Mouse (Mus musculus): Measurements from ENCODE around the gene Atf6b.

Gene Atf6b

GRCm38 (mm10) chr17:34627093-34627942 is 19.6 kb upstream of the Atf6b start:
- DNase-seq, result peak; percentile 94 to 95

DNA sequence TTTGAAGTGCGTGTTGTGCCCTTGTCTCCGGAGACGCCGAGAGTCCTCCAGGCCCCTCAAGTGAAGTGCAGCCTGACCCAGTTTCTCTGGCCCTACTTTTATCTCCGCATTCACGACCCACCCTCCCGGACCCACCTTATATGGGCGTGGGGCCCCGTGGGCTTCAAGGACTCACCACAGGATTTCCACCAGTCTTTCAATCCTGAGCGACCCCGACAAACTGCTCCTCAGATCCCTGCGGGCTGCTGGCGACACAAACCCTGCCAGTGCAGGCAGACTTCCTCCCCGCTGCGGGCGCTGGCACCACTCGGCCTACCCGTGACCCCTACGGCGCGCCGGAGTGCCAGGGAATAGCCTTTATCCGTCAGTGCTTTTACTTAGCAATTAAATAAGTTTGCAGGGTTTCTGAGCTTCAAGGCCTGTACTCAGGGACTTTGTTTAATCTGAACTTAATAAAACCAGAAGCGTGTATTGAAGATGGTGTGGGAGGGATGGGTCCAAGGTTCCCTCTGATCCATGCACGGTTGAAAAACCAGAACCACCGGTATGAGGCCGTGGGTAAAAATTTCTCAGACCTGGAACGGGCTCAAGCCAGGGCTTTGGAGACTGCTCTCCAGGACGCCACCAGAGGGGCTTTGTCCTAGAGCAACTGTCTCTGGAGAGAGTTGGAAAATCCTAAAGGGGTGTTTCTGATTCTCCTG is 18.9 kb upstream of the Atf6b start, which contains the start of gene Ppt2:
Ppt2 (minus strand) TSS at position 568 of the 701 bp plus-strand sequence.
- DNase-seq, result peak; percentile 73 to 78

DNA sequence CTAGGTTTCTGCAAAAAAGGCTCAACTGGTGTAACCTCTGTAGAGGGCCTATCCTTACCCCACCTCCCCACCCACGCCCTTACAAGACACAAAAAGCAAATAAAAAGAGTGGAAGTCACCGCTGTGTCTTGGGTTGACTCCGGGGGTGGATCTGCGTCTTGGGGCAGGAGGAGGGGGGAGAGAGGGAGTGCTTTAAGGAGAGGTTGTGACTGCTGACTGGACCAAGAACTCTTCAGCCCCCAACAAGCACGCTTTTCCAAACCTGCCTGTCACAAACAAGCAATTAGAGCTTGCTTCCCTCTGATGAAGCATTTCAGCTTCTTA is 18.3 kb upstream of the Atf6b start:
- no peak for DNase-seq

- no peak for DNase-seq
Measured at GRCm38 (mm10) chr17:34629221-34629751, 17.7 kb upstream of the Atf6b start, which contains the start of gene Prrt1. TSS of gene Prrt1 (plus strand) at chr17:34629533.

GRCm38 (mm10) chr17:34629796-34630603 is 16.9 kb upstream of the Atf6b start:
- no peak for DNase-seq

- DNase-seq, result no peak
Measured at GRCm38 (mm10) chr17:34630761-34631301, 16.1 kb upstream of the Atf6b start.

DNA sequence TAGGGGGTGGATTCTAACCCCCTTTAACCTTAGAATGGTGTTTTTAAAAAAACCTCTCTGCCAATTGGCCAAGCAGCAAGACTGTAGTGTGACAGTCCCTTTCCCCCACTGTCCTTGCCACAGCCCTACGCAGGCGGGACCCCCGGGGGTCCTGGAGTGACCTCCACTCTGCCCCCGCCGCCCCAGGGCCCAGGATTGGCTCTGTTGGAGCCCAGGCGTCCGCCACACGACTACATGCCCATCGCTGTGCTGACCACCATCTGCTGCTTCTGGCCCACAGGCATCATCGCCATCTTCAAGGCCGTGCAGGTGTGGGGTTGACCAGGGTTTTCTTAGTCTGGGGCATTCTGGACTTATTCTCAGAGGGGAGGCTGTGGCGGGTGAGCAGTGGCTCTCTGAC is 15.3 kb upstream of the Atf6b start:
- DNase-seq, result no peak

DNA sequence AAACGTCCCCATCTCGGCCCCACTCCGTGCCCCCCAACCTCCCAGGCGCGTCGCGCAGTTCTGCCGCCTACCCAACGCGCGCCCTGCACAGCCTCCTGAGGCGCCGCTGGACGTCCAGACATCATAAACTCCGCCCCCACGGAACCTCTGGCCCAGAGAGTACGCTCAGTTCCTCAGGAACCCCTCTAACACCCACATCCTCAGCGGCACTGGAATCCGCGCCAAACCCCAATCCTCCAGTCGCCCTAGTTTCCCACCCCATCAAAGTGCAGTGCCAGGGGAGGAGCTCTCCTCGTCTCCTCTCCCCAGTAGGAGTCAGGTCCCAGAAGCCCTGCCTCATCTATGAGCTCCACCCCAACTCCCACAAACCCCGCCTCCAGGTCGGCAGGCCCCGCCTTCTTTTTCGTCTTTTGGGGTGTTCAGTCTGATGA is 14.7 kb upstream of the Atf6b start:
- DNase-seq, result peak; percentile 88 to 90

- no peak for DNase-seq
Measured at GRCm38 (mm10) chr17:34635671-34636070, 11.3 kb upstream of the Atf6b start.

DNA sequence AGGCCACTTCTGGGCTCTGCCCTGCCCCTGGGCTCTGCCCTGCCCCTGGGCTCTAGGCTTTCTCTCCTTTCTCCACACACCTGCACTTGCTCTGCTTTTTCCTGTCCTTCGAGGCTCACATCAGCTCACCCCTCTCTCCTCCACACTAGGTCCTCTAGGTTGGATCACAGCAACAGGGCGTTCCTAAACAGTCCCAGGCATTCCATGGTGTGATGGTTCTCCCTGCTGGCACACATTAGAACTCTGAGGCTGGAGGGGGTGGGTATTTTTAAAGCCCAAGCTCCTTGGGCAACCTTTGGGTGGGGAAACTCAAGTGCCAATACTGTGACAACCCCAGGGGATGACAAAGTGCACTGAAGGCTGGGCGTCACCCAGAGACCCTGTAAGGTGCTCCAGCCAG is 9.5 kb upstream of the Atf6b start:
- no peak for DNase-seq

DNA sequence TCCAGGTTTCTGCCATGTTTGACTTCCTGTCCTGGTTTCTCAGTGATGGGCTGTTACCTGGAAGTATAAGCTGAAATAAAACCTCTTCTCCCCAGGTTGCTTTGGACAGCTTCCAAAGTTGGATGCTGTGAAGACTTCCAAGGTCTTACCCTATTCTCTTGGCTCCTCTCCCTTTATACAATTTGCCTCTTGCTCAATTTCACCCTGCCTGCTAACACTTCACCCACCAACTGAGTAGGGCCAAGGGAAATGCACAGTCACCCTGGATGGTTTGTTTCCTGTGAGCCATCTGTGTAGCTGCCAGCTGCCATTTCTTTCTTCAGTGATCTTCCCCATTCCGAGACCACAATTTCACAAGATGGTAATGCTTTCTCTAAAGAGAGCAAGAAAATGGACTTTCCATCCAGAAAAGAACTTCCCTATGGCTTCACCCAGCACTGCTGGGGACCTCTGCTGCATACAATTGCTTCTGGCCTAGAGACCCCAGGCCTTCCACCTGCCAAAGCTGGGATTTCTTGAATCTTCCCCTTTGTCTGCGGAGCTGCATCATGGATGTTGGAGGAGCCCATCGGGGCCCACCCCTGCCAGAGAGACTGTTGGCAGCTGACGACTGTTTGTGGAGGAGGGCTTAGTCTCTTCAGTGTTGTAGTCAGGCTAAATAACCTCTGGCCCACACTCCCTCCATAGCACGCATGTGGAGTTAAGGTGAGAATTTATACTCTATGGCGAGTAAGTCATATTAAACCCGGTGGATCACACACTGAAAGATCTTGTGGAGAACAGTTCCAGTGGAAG is 7.3 kb upstream of the Atf6b start:
- no peak for DNase-seq

DNA sequence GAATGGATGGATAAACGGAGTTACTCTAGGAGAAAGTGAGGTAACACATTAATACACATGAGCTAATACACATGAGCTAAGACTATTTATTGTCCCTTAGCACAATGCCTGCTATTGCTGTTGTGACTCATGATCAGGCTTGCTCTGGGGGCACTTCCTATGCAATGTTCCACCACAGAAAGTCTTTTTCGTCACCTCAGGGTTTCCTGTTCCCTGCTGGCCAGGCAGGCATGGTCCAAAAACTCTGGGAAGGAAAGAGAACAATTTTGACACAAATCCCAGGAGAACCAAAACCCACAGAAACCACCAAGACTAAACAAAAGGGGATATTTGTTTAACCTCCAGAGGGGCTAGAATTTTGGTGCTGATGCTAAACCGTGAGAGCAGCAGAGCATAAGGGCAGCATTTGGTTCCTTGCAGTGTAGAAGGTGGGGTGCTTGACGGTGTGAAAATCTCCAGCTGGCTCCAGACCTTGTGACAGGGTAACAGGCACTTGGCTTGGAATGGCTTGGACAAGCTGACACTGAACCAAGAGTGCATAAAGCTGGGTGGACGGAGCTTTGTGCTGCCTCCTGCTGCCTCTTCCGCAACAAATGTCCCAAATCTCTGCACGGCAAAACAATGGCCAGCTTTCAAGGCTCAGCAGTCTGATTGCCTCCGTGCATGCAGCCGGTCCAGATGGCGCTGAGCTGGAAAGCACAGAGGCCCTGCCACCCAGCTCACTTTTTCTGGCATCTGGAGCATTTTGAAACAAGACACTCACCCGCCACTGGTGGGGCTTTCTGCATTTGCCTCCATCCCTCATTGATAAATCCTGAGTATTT is 6.0 kb upstream of the Atf6b start:
- peak; percentile 53 to 54 for DNase-seq

DNA sequence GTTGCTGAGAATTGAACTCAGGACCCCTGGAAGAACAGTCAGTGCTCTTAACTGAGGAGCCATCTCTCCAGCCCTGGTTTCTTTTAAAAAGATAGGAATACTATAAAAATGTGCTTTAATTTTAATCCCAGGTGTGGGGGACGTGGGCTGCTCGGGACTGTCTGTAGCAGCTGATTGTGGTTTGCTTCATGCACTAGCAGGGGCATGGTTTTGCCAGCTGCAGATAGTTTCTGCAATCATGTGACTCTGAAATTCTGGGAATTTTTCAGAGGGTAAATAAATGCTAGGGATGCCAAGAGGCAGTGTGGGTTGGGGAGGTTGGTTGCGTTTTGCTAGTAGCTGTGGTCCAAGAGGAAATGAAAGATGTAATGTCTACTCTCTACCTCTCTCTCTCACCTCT is 5.0 kb upstream of the Atf6b start:
- DNase-seq, result no peak

DNA sequence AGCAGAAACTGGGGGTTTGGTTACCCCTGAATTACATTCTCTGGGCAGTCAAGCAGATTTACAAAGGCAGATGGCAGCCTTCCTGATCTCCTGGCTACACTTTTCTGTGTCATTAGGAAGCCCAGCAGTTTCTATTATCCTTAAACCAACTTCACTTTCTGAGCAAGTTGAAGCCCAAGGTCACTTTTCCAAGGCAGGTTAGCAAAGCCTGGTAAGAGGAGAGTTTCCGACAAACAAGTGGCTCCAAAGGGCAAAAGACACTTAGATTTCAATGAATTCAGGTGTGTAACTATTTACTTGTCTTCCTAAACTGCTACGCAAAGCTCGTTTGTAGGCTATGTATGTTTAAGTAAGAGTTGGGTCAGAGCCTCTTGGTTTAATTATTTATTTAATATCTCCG is 3.6 kb upstream of the Atf6b start:
- DNase-seq, result no peak

GRCm38 (mm10) chr17:34643944-34644343 is 3.0 kb upstream of the Atf6b start:
- DNase-seq, result no peak

DNA sequence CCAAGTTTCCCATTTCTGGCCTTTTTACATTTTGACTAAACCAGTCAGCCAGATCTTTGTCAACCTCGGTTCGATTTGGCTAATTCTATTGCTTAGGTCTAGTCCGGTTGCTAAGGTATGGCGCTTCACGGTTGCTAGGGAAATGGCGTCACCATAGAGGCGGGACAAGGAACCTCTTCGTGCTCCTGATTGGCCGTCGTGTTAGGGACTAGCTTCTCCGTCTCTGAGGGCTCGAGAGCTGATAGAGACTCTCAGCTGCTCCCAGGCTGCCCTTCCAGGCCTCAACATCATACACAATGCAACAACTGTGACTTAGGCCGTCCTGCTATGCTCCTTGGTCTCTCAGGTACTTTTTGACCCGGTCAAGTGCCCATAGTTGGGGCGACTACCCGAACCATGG is 2.3 kb upstream of the Atf6b start, which contains the start of gene Fkbpl:
Fkbpl (plus strand) TSS at position 157 of the 400 bp plus-strand sequence.
- DNase-seq, result peak; percentile 97 to 98

DNA sequence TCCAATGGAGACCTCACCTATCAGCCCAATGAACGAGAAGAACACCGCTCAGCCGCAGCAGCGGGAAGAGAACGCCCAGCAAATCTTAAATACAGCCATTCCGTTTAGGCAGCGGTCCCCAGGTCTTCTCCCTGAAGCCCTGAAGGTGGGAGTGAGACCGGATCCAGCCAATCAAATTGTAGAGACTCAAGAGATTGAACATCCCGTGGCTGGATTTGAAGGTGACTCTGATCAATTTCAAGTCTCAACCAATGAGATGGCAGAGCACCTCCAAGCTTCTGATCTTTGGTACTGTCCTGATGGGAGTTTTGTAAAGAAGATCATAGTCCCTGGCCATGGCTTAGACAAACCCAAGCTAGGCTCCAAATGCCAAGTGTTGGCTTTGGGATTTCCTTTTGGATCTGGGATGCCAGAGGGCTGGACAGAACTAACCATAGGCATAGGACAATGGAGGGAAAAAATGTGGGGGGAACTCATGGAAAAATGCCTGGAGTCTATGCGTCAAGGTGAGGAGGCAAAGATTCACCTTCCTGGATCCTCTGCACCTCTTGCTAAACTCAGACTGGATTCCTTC is 1.6 kb upstream of the Atf6b start:
- no peak for DNase-seq

- no peak for DNase-seq
Measured at GRCm38 (mm10) chr17:34645831-34646511, 975 bp upstream of the Atf6b start.

DNA sequence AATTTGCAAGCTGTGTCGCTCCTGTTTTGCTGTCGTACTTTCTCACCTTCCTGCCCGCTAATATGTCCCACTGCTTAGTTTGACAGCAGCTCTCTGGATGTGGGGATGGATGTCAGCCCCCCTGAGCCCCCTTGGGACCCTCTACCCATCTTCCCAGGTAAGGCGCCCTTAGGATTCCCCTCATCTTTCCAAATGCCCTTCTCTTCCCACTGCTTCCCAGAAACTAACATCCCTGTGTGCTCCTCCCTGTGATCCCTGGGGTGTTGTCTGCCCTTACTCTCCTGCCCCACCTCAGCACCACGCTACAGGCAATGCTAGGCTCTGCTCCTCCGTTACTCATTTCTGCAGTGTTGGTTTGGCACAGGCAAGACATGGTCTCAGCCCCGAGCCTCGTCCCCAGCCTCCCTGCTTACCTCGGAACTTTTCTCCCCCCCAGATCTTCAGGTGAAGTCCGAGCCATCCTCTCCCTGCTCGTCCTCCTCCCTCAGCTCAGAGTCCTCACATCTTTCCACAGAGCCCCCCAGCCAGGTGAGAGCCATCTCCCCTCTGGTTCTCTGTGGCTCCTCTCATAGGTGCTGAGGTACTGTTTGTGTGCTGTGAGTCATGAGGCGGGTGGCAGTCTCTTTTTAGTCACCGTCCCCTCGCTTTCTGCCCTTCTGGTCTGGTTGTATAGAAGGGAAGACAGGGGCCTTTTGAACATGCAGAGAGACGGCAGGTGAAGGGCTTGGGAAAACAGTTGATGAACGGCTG is 1.4 kb downstream of the Atf6b start:
- no peak for DNase-seq

All from kidney, postnatal 36 days (tissue).